Mouse (Mus musculus): ENCODE results near the gene Tbc1d10a. TPM values are rescaled to one million over a fixed set of nuclear protein-coding genes. Genes with fewer than 3 reads are reported as not detected.

The Tbc1d10a gene
- total and polyA plus RNA-seq, 3 experiments = 23.0 to 27.4 TPM; not detected in 1

- TF ChIP-seq MEF2A (IDR thresholded peaks at IDR 0.05; ENCODE audit: extremely low read depth, insufficient replicate concordance, low read depth, low read length, poor library complexity, severe bottlenecking) (no peak), POLR2AphosphoS2 (IDR thresholded peaks at IDR 0.05; ENCODE audit: low read length) (no peak; the same call in 1 of the 2 replicates), GATA1 (IDR thresholded peaks at IDR 0.05; ENCODE audit: low read depth, low read length) (no peak), CHD1 (IDR thresholded peaks at IDR 0.05; ENCODE audit: low read depth, low read length) (no peak), RCOR1 (IDR thresholded peaks at IDR 0.05; ENCODE audit: low read depth, low read length) (0 out of 2 replicates have a peak, but pooled peaks have one; percentile 25), ELF1 (IDR thresholded peaks at IDR 0.05; ENCODE audit: low read depth, low read length) (peak; percentile 22; the same call in 1 of the 2 replicates), POLR2A (IDR thresholded peaks at IDR 0.05; ENCODE audit: control insufficient read depth in 1 of 2, insufficient read depth in 1 of 2, low read depth in 1 of 2, low read length in 2 of 2, poor library complexity in 1 of 2) (peak; percentile 59 to 76; a peak in 3 of 4 replicates), SIN3A (IDR thresholded peaks at IDR 0.05; ENCODE audit: low read length) (no peak), TBP (IDR thresholded peaks at IDR 0.05; ENCODE audit: low read depth, low read length) (no peak), JUND (IDR thresholded peaks at IDR 0.05; ENCODE audit: low read depth, low read length) (no peak), USF1 (IDR thresholded peaks at IDR 0.05; ENCODE audit: low read depth, low read length) (no peak), KAT2A (conservative IDR thresholded peaks at IDR 0.05; ENCODE audit: low read depth, low read length) (no peak), TAL1 (IDR thresholded peaks at IDR 0.05; ENCODE audit: low read length) (no peak), ZNF384 (IDR thresholded peaks at IDR 0.05; ENCODE audit: low read depth, low read length) (no peak), CHD2 (IDR thresholded peaks at IDR 0.05; ENCODE audit: low read length) (no peak), ZMIZ1 (IDR thresholded peaks at IDR 0.05; ENCODE audit: low read depth, low read length) (no peak), TCF12 (IDR thresholded peaks at IDR 0.05; ENCODE audit: low read depth, low read length) (peak; percentile 23; the same call in 1 of the 2 replicates), EP300 (IDR thresholded peaks at IDR 0.05; ENCODE audit: low read depth in 1 of 2, low read length in 2 of 2) (no peak; a peak in 1 of 4 replicates), MXI1 (IDR thresholded peaks at IDR 0.05; ENCODE audit: low read depth, low read length) (peak; percentile 53; the same call in 1 of the 2 replicates), CTCF (IDR thresholded peaks at IDR 0.05 in 2 of 3, conservative IDR thresholded peaks at IDR 0.05 in 1 of 3; ENCODE audit: control insufficient read depth in 1 of 3, insufficient read depth in 1 of 3, low read depth in 2 of 3, low read length in 3 of 3, poor library complexity in 1 of 3, severe bottlenecking in 1 of 3) (no peak)
Measured at GRCm38 (mm10) chr11:4217914-4218629, 31.5 kb downstream of the Tbc1d10a start, which contains the start of gene Castor1 (continued).

GRCm38 (mm10) chr11:4218637-4219036 lies 32.0 kb downstream of the Tbc1d10a start:
- no peaks in the 10 kb centered on the region; the same call in 1 of the 2 replicates for H3K79me2 ChIP-seq (ENCODE audit: control insufficient read depth, insufficient read depth, low read length, poor library complexity)
- H3K4me1 ChIP-seq (ENCODE audit: control insufficient read depth in 1 of 2, insufficient read depth in 2 of 2, low read length in 2 of 2) = peaks cover 2 to 20% of the 10 kb centered on the region in 2 experiments; a peak in 3 of 4 replicates
- TF ChIP-seq GABPA (IDR thresholded peaks at IDR 0.05; ENCODE audit: low read depth, low read length) (no peak), ZMIZ1 (IDR thresholded peaks at IDR 0.05; ENCODE audit: low read depth, low read length) (no peak), MYC (IDR thresholded peaks at IDR 0.05; ENCODE audit: low read depth, low read length) (no peak), MEF2A (IDR thresholded peaks at IDR 0.05; ENCODE audit: extremely low read depth, insufficient replicate concordance, low read depth, low read length, poor library complexity, severe bottlenecking) (no peak), ETS1 (IDR thresholded peaks at IDR 0.05; ENCODE audit: low read depth, low read length) (no peak), JUND (IDR thresholded peaks at IDR 0.05; ENCODE audit: low read depth, low read length) (no peak), CTCF (IDR thresholded peaks at IDR 0.05 in 2 of 3, conservative IDR thresholded peaks at IDR 0.05 in 1 of 3; ENCODE audit: control insufficient read depth in 1 of 3, insufficient read depth in 1 of 3, low read depth in 2 of 3, low read length in 3 of 3, poor library complexity in 1 of 3, severe bottlenecking in 1 of 3) (no peak), POLR2A (IDR thresholded peaks at IDR 0.05; ENCODE audit: control insufficient read depth in 1 of 2, insufficient read depth in 1 of 2, low read depth in 1 of 2, low read length in 2 of 2, poor library complexity in 1 of 2) (no peak)
- peak overlapping the region; percentile 54 to 68 for H3K4me3 ChIP-seq (ENCODE audit: control insufficient read depth in 1 of 2, insufficient read depth in 1 of 2, low read depth in 2 of 2, low read length in 2 of 2)
- peak overlapping the region; percentile 61 for H3K9ac ChIP-seq (ENCODE audit: control insufficient read depth, low read depth, low read length, poor library complexity, severe bottlenecking)
- H3K27ac ChIP-seq (ENCODE audit: control insufficient read depth, low read depth, low read length) = no peak overlapping the region
- DNase-seq (ENCODE audit: low read depth, low spot score) = peak; percentile 20
- H3K27me3 ChIP-seq (ENCODE audit: control insufficient read depth in 1 of 2, insufficient read depth in 2 of 2, low read length in 2 of 2) = no peaks in the 10 kb centered on the region
- H3K36me3 ChIP-seq (ENCODE audit: control insufficient read depth in 1 of 2, insufficient read depth in 2 of 2, low read length in 2 of 2) = peaks cover 0 to 12% of the 10 kb centered on the region in 2 experiments; a peak in 2 of 4 replicates
- no peaks in the 10 kb centered on the region for H3K9me3 ChIP-seq (replicated peaks; ENCODE audit: insufficient read depth, low read length)
